ENCODE assay signal across 25 mouse cellular contexts in genomic region chr11:57825234-57825633, GRCm38 (mm10). TPM values are rescaled to one million over a fixed set of nuclear protein-coding genes. Genes with fewer than 3 reads are reported as not detected.
DNase-seq lines count a peak whose midpoint lies in the region; ATAC-seq and TF ChIP-seq lines count a peak whose summit lies in the region.
"Not testable (repeated sequence)": the region's sequence is repeated elsewhere in the genome, so short reads cannot be mapped to it uniquely, and the experiment has no call there.
"Had no signal": no experiment of that assay in that cellular context is flagged by ENCODE, and none has a peak within 500 bp of the region (broad histone marks: within the 10 kb centered on the region; RNA-seq: fewer than 3 reads in every experiment).

No protein-coding gene starts in this region.

- not testable (repeated sequence) for H3K9me3 ChIP-seq in E14TG2a.4 (ENCODE audit: low read length); heart, postnatal 0 days (replicated peaks; ENCODE audit: control insufficient read depth, low read length); kidney, postnatal 0 days (replicated peaks; ENCODE audit: low read length)

- not testable (repeated sequence) for H3K36me3 ChIP-seq in E14TG2a.4 (ENCODE audit: insufficient read depth, low read length); heart, postnatal 0 days (replicated peaks; ENCODE audit: control insufficient read depth, insufficient read depth, low read length); kidney, postnatal 0 days (ENCODE audit: insufficient read depth, low read length); splenic B cell, adult 2 months (ENCODE audit: control insufficient read depth, insufficient read depth, low read length, poor library complexity, severe bottlenecking)

- DNase-seq in 416B (ENCODE audit: low read depth) (peak; percentile 19), ZHBTc4 (ENCODE audit: low read depth, low spot score) (peak; percentile 72)
- not testable (repeated sequence) for DNase-seq in heart, postnatal 0 days (ENCODE audit: low spot score); kidney, postnatal 0 days (ENCODE audit: low spot score); lung, adult 2 months
- DNase-seq in splenic B cell, adult 2 months (ENCODE audit: low read depth, low spot score), result peak; percentile 34
- DNase-seq in thymus, postnatal 25 days, result peak; percentile 24

- H3K4me3 ChIP-seq in E14TG2a.4 (replicated peaks; ENCODE audit: low read length), result peak overlapping the region; percentile 29; the same call in 1 of the 2 replicates
- H3K4me3 ChIP-seq in heart, postnatal 0 days (ENCODE audit: low read depth, low read length); kidney, postnatal 0 days (replicated peaks; ENCODE audit: low read depth, low read length); lung, adult 2 months (replicated peaks; ENCODE audit: extremely low read depth, low read depth, low read length): not testable (repeated sequence)

- H3K9ac ChIP-seq in heart, postnatal 0 days (replicated peaks; ENCODE audit: low read depth, low read length); kidney, postnatal 0 days (ENCODE audit: low read depth, low read length): not testable (repeated sequence)

- not testable (repeated sequence) for ATAC-seq in heart, postnatal 0 days (ENCODE audit: insufficient read depth, low read depth); kidney, postnatal 0 days (replicated peaks; ENCODE audit: low FRiP score, low read depth)

- peaks cover 45% of the 10 kb centered on the region for H3K27me3 ChIP-seq in E14TG2a.4 (ENCODE audit: insufficient read depth, low read length)
- peaks cover 38% of the 10 kb centered on the region for H3K27me3 ChIP-seq in heart, postnatal 0 days (ENCODE audit: control insufficient read depth, insufficient read depth, low read length)
- peaks cover 39% of the 10 kb centered on the region for H3K27me3 ChIP-seq in kidney, postnatal 0 days (ENCODE audit: insufficient read depth, low read length)
- not testable (repeated sequence) for H3K27me3 ChIP-seq in splenic B cell, adult 2 months (ENCODE audit: control insufficient read depth, insufficient read depth, low read length, poor library complexity, severe bottlenecking)

- H3K4me1 ChIP-seq in E14TG2a.4 (replicated peaks; ENCODE audit: low read depth, low read length), result peaks cover 49% of the 10 kb centered on the region
- peaks cover 14% of the 10 kb centered on the region for H3K4me1 ChIP-seq in heart, postnatal 0 days (ENCODE audit: control insufficient read depth, insufficient read depth)
- H3K4me1 ChIP-seq in kidney, postnatal 0 days (replicated peaks; ENCODE audit: insufficient read depth, low read length), result peaks cover 19% of the 10 kb centered on the region
- not testable (repeated sequence) for H3K4me1 ChIP-seq in lung, adult 2 months (ENCODE audit: control insufficient read depth, insufficient read depth, low read length)

- peak; percentile 24; the same call in 1 of the 2 replicates for TF ChIP-seq CTCF in E14TG2a.4 (conservative IDR thresholded peaks at IDR 0.05; ENCODE audit: low read length)
- TF ChIP-seq CTCF in heart, postnatal 0 days (IDR thresholded peaks at IDR 0.05; ENCODE audit: low read depth), result peak; percentile 8; the same call in 1 of the 2 replicates
- peak; percentile 20; the same call in 1 of the 2 replicates for TF ChIP-seq CTCF in kidney, postnatal 0 days (IDR thresholded peaks at IDR 0.05; ENCODE audit: low read depth)
- TF ChIP-seq CTCF in lung, adult 2 months (IDR thresholded peaks at IDR 0.05; ENCODE audit: insufficient read depth, low read length), result peak; percentile 6; the same call in 1 of the 2 replicates

- not testable (repeated sequence) for TF ChIP-seq POLR2A in lung, adult 2 months (IDR thresholded peaks at IDR 0.05; ENCODE audit: borderline replicate concordance, extremely low read depth, low read depth, low read length)

- H3K27ac ChIP-seq in heart, postnatal 0 days (ENCODE audit: low read depth); kidney, postnatal 0 days: not testable (repeated sequence)

- H3K4me2 ChIP-seq in heart, postnatal 0 days (ENCODE audit: low read depth, low read length); kidney, postnatal 0 days (ENCODE audit: low read length): not testable (repeated sequence)

- WGBS in heart, postnatal 0 days, result 68% methylated on average over 11 of the region's 11 CpGs
- 68% methylated on average over 11 of the region's 11 CpGs for WGBS in kidney, postnatal 0 days
- WGBS in lung, adult 2 months, result 43% methylated on average over 11 of the region's 11 CpGs

- not testable (repeated sequence) for TF ChIP-seq EP300 in heart, postnatal 0 days (IDR thresholded peaks at IDR 0.05; ENCODE audit: low read depth)

RNA-seq across cellular contexts. Expression of gene Hand1, which starts 7.4 kb away (rescaled TPM):
- 2.0 TPM in 1 of 2 replicates, not detected in the other for total RNA-seq in heart, postnatal 0 days (2014; rRNA removed; ENCODE audit: low replicate concordance)
- polyA plus RNA-seq in heart, postnatal 0 days (2015; fragmentation: Nextera tagmentation; extraction: Ambion mirVana), result 2.7 and 3.3 TPM in 2 replicates
- polyA plus RNA-seq in kidney, postnatal 0 days (2015; fragmentation: Nextera tagmentation; extraction: Ambion mirVana), result 0.13 TPM in 1 of 2 replicates, not detected in the other
- polyA plus RNA-seq in lung, adult 2 months (2012; rRNA removed), result 0.06 TPM in 1 of 2 replicates, not detected in the other
- total RNA-seq: forebrain, postnatal 0 days; gastrocnemius, postnatal 10 days; heart, postnatal 36 days; layer of hippocampus, adult 8-10 months; layer of hippocampus, postnatal 25 days; left cerebral cortex, adult 8-10 months; left cerebral cortex, postnatal 36 days; midbrain, postnatal 0 days had no signal
- polyA plus RNA-seq: cerebellum, adult 2 months; cortical plate, adult 2 months; forebrain, embryonic 12.5 days; forebrain, postnatal 0 days; gonadal fat pad, adult 2 months; hindbrain, embryonic 14.5 days; inflammation-experienced regulatory T-cells, adult 6 months; midbrain, embryonic 12.5 days; midbrain, postnatal 0 days; myocyte; spleen, adult 2 months had no signal

RNA-seq across cellular contexts. Expression of gene Sap30l, which starts 23.8 kb away (rescaled TPM):
- 16.8 and 28.7 TPM in 2 replicates for total RNA-seq in heart, postnatal 0 days (2014; rRNA removed; ENCODE audit: low replicate concordance)
- polyA plus RNA-seq in heart, postnatal 0 days (2015; fragmentation: Nextera tagmentation; extraction: Ambion mirVana), result 8.2 and 8.3 TPM in 2 replicates
- 12.6 and 19.1 TPM in 2 replicates for polyA plus RNA-seq in kidney, postnatal 0 days (2015; fragmentation: Nextera tagmentation; extraction: Ambion mirVana)
- polyA plus RNA-seq in lung, adult 2 months (2012; rRNA removed), result 24.7 and 37.0 TPM in 2 replicates
